Mouse (Mus musculus) stomach, postnatal 0 days (tissue): ENCODE measurements around the gene Gmnn. TPM values are rescaled to one million over a fixed set of nuclear protein-coding genes. Genes with fewer than 3 reads are reported as not detected.

Experiments used
- ATAC-seq: fragments of 200-750 bp; cut with Nextera tagmentation; 2 replicates; pipeline ENCODE4 v1.8.0; 2017; ENCODE audit not compliant: low FRiP score, low TSS enrichment
- DNase-seq: peaks from one replicate; pipeline ENCODE4 v3.0.0-alpha.2; 2016; ENCODE audit warnings: low spot score
- H3K27ac ChIP-seq: fragments of 300-500 bp; sonication (generic); replicated peaks from 2 replicates; pipeline ENCODE4 v1.5.1; 2014; ENCODE audit warnings: mild to moderate bottlenecking, control low read depth
- H3K27me3 ChIP-seq: fragments of 300-500 bp; sonication (generic); 2 replicates; pipeline ENCODE4 v1.6.1; 2014; ENCODE audit warnings: low read length; ENCODE audit not compliant: control insufficient read depth, insufficient read depth
- H3K36me3 ChIP-seq: fragments of 300-500 bp; sonication (generic); 2 replicates; pipeline ENCODE4 v1.6.1; 2014; ENCODE audit warnings: low read length, mixed read lengths; ENCODE audit not compliant: control insufficient read depth, insufficient read depth
- H3K4me1 ChIP-seq: fragments of 300-500 bp; sonication (generic); replicated peaks from 2 replicates; pipeline ENCODE4 v1.6.1; 2014; ENCODE audit warnings: antibody characterized with exemption; ENCODE audit not compliant: control insufficient read depth, insufficient read depth
- H3K4me2 ChIP-seq: fragments of 300-500 bp; sonication (generic); replicated peaks from 2 replicates; pipeline ENCODE4 v1.6.1; 2014; ENCODE audit warnings: low read depth, mild to moderate bottlenecking, control low read depth, moderate library complexity
- H3K4me3 ChIP-seq: fragments of 300-500 bp; sonication (generic); 2 replicates; pipeline ENCODE4 v1.5.1; 2014; ENCODE audit warnings: low read depth, low read length, control low read depth
- H3K9ac ChIP-seq: fragments of 300-500 bp; sonication (generic); 2 replicates; pipeline ENCODE4 v1.6.1; 2014; ENCODE audit warnings: mild to moderate bottlenecking, low read length, control low read depth, mixed read lengths
- H3K9me3 ChIP-seq: fragments of 300-500 bp; sonication (generic); 2 replicates; pipeline ENCODE4 v1.6.1; 2016; ENCODE audit warnings: low read length; ENCODE audit not compliant: control insufficient read depth
- CTCF ChIP-seq: IDR thresholded peaks from 2 replicates; pipeline ENCODE4 v1.5.1; 2016; ENCODE audit warnings: antibody characterized with exemption, low read depth, mild to moderate bottlenecking, moderate library complexity
- EP300 ChIP-seq: optimal IDR thresholded peaks from 2 replicates; pipeline ENCODE3; 2016; ENCODE audit warnings: antibody characterized with exemption
- WGBS: fragments of 180-500 bp; shearing (Covaris S2); extraction: QIAGEN DNeasy Blood & Tissue Kit; methylation state at CpG from one replicate; pipeline ENCODE4 v1.1.7; 2014; 5-methylcytosine and 5-hydroxymethylcytosine counted together
- polyA plus RNA-seq: library from polyadenylated mRNA; unstranded; fragments of >200 nt; fragmentation: Nextera tagmentation; extraction: Ambion mirVana; gene quantifications from 2 replicates; pipeline ENCODE4 v1.2.1, GENCODE M21; 2015

Gmnn gene
- polyA plus RNA-seq, 1 experiment from 2014 or later: 43.3 TPM

DNA sequence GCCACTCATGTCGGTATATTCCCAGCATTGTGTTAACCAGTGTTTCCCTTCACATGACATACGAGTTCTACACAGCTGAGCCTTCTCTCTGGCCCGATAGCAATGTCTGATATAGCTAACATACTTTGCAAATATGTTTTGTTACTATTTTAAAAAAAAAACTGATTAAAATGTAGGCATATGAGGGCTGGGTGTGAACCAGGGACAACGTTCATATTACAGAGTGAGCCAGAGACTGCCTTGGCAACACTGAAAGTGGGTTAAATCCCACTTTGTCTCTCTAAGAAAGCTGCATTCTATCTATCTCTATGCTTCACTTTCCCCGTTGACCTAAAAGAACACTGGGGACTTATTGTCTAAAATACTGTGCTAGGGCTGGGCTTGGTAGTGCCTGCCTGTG lies 32.6 kb downstream of the Gmnn start:
- no peak overlapping the region for H3K4me3 ChIP-seq
- no peak overlapping the region for H3K9ac ChIP-seq
- DNase-seq (no peak), ATAC-seq (no peak)
- H3K27me3 ChIP-seq: no peaks in the 10 kb centered on the region
- H3K9me3 ChIP-seq: no peaks in the 10 kb centered on the region
- H3K27ac ChIP-seq: no peak overlapping the region
- no peaks in the 10 kb centered on the region for H3K4me1 ChIP-seq
- no peak overlapping the region for H3K4me2 ChIP-seq
- no peaks in the 10 kb centered on the region for H3K36me3 ChIP-seq
- no peak for TF ChIP-seq CTCF
- WGBS: 85% methylated on average over 5 of the region's 5 CpGs

DNA sequence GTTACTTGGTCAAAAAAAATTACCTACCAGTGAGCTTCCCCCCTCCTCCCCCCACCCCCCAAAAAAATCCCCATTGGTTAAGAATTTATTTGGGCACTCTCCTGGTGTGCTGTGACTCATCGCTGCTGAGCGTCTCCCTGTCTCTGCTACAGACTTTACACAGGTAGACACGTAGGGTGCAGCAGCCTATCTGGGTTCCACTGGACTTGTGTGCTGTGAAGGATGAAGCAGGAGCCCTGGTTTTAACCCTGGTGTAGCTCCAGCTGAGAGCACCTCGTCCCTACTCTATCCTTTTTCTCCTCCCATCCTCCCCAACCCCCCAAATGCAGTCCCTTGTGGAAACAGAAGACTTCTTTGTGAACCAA lies 37.3 kb downstream of the Gmnn start:
- H3K36me3 ChIP-seq: no peaks in the 10 kb centered on the region
- TF ChIP-seq CTCF: no peak
- 60% methylated on average over 4 of the region's 4 CpGs for WGBS
- H3K9me3 ChIP-seq: no peaks in the 10 kb centered on the region
- H3K4me2 ChIP-seq: no peak overlapping the region
- no peaks in the 10 kb centered on the region for H3K4me1 ChIP-seq
- DNase-seq (no peak), ATAC-seq (no peak)
- no peaks in the 10 kb centered on the region for H3K27me3 ChIP-seq
- no peak overlapping the region for H3K27ac ChIP-seq
- no peak overlapping the region for H3K9ac ChIP-seq
- H3K4me3 ChIP-seq: no peak overlapping the region

- H3K9ac ChIP-seq: no peak overlapping the region
- H3K9me3 ChIP-seq: no peaks in the 10 kb centered on the region
- 64% methylated on average over 8 of the region's 8 CpGs for WGBS
- no peak for TF ChIP-seq CTCF
- TF ChIP-seq EP300: no peak
- H3K4me1 ChIP-seq: no peaks in the 10 kb centered on the region
- ATAC-seq (no peak), DNase-seq (no peak)
- no peak overlapping the region for H3K4me3 ChIP-seq
- no peak overlapping the region for H3K27ac ChIP-seq
- H3K27me3 ChIP-seq: no peaks in the 10 kb centered on the region
- H3K4me2 ChIP-seq: no peak overlapping the region
- no peaks in the 10 kb centered on the region for H3K36me3 ChIP-seq
Measured at GRCm38 (mm10) chr13:24723699-24724394, 37.9 kb downstream of the Gmnn start.

DNA sequence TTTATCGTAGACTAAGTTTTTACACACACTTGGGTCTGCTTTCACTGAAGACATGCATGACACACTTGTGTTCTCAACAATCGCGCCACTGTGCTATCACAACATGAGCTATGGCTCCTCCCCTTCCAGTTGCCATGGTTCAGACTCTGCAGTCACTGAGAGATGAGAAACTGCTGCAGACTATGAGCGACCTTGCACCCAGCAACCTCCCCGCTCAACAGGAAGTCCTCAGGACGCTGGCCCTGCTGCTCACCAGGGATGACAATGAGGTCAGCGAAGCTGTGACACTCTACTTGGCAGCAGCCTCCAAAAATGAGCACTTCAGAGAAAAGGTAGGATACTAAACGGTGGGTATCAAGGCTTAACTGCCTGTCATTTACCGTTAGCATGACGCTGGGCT lies 40.2 kb downstream of the Gmnn start:
- Histone ChIP-seq H3K4me1 (no peaks in the 10 kb centered on the region), H3K9ac (no peak overlapping the region), H3K4me3 (no peak overlapping the region), H3K4me2 (no peak overlapping the region), H3K27ac (no peak overlapping the region), H3K9me3 (no peaks in the 10 kb centered on the region), H3K27me3 (no peaks in the 10 kb centered on the region), H3K36me3 (no peaks in the 10 kb centered on the region)
- WGBS: 83% methylated on average over 10 of the region's 10 CpGs
- no peak for ATAC-seq
- no peak for TF ChIP-seq CTCF
- TF ChIP-seq EP300: no peak
- no peak for DNase-seq

GRCm38 (mm10) chr13:24717677-24718076 lies 44.0 kb downstream of the Gmnn start:
- no peak for TF ChIP-seq EP300
- TF ChIP-seq CTCF: no peak

DNA sequence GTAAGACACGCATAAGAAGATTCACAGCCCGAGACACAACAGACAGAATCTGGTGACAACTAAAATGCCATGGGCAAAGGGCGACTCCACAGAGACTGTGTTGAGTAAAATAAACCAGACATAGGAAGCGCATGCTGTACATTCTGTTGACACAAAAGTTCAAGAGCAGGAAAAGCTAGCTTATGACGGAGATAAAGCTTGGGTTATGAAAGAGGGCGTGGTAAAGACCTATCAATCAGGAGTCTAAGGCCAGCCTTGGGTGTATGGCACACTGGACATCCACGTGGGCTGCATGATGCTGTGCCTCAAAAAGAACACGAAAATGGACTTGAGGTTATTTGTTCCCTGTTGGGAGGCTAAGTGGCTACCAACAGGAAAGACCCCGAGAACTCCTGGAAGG lies 45.3 kb downstream of the Gmnn start:
- H3K9me3 ChIP-seq: no peaks in the 10 kb centered on the region
- H3K27me3 ChIP-seq: no peaks in the 10 kb centered on the region
- DNase-seq (no peak), ATAC-seq (no peak)
- H3K4me1 ChIP-seq: no peaks in the 10 kb centered on the region
- TF ChIP-seq EP300 (no peak), CTCF (no peak)
- WGBS: 56% methylated on average over 9 of the region's 9 CpGs
- no peak overlapping the region for H3K4me2 ChIP-seq
- no peaks in the 10 kb centered on the region for H3K36me3 ChIP-seq
- no peak overlapping the region for H3K4me3 ChIP-seq
- no peak overlapping the region for H3K27ac ChIP-seq
- no peak overlapping the region for H3K9ac ChIP-seq

More at GRCm38 (mm10) chr13:24717677-24718076, 44.0 kb downstream of the Gmnn start:
- H3K4me2 ChIP-seq: no peak overlapping the region
- no peaks in the 10 kb centered on the region for H3K9me3 ChIP-seq
- H3K36me3 ChIP-seq: no peaks in the 10 kb centered on the region
- H3K27me3 ChIP-seq: no peaks in the 10 kb centered on the region
- 64% methylated on average over 7 of the region's 7 CpGs for WGBS
- H3K27ac ChIP-seq: no peak overlapping the region
- no peaks in the 10 kb centered on the region for H3K4me1 ChIP-seq
- no peak overlapping the region for H3K9ac ChIP-seq
- no peak overlapping the region for H3K4me3 ChIP-seq
- DNase-seq (no peak), ATAC-seq (no peak)
